Mouse (Mus musculus) lung, postnatal 0 days (tissue): ENCODE results near the gene Fcna. TPM values are rescaled to one million over a fixed set of nuclear protein-coding genes. Genes with fewer than 3 reads are reported as not detected.
A peak's percentile ranks its signal among the peaks of the same experiment; 100 is the strongest.

Experiments
- ATAC-seq: fragments of 200-750 bp; cut with Nextera tagmentation; 2 replicates; pipeline ENCODE4 v1.8.0; 2017; ENCODE audit warnings: moderate library complexity
- DNase-seq: peaks from one replicate; pipeline ENCODE4 v3.0.0-alpha.2; 2016; ENCODE audit warnings: low spot score
- H3K27ac ChIP-seq: fragments of 300-500 bp; sonication (generic); 2 replicates; pipeline ENCODE4 v1.5.1; 2014; ENCODE audit warnings: antibody characterized with exemption, mild to moderate bottlenecking, low read length, mixed read lengths
- H3K27me3 ChIP-seq: fragments of 300-500 bp; sonication (generic); replicated peaks from 2 replicates; pipeline ENCODE4 v1.6.1; 2014; ENCODE audit warnings: low read length, mixed read lengths; ENCODE audit not compliant: insufficient read depth
- H3K36me3 ChIP-seq: fragments of 300-500 bp; sonication (generic); 2 replicates; pipeline ENCODE4 v1.6.1; 2014; ENCODE audit warnings: low read length, mixed read lengths; ENCODE audit not compliant: insufficient read depth
- H3K4me1 ChIP-seq: fragments of 300-500 bp; sonication (generic); 2 replicates; pipeline ENCODE4 v1.6.1; 2014; ENCODE audit warnings: antibody characterized with exemption, low read depth, low read length, mixed read lengths; ENCODE audit not compliant: insufficient read depth
- H3K4me2 ChIP-seq: fragments of 300-500 bp; sonication (generic); replicated peaks from 2 replicates; pipeline ENCODE4 v1.6.1; 2014; ENCODE audit warnings: low read depth, mild to moderate bottlenecking, low read length, moderate library complexity, mixed read lengths
- H3K4me3 ChIP-seq: fragments of 300-500 bp; sonication (generic); 2 replicates; pipeline ENCODE4 v1.5.1; 2014; ENCODE audit warnings: low read depth, low read length
- H3K9ac ChIP-seq: fragments of 300-500 bp; sonication (generic); replicated peaks from 2 replicates; pipeline ENCODE4 v1.6.1; 2014; ENCODE audit warnings: low read depth, mild to moderate bottlenecking
- H3K9me3 ChIP-seq: fragments of 300-500 bp; sonication (generic); 2 replicates; pipeline ENCODE4 v1.6.1; 2016; ENCODE audit warnings: low read length, mixed read lengths
- CTCF ChIP-seq: IDR thresholded peaks from 2 replicates; pipeline ENCODE4 v1.5.1; 2016; ENCODE audit warnings: antibody characterized with exemption, mild to moderate bottlenecking
- EP300 ChIP-seq: IDR thresholded peaks from 2 replicates; pipeline ENCODE4 v1.6.1; 2016; ENCODE audit warnings: antibody characterized with exemption, mild to moderate bottlenecking, control low read depth
- WGBS: fragments of 180-500 bp; shearing (Covaris S2); extraction: QIAGEN DNeasy Blood & Tissue Kit; methylation state at CpG from one replicate; pipeline ENCODE4 v1.1.7; 2014; 5-methylcytosine and 5-hydroxymethylcytosine counted together
- polyA plus RNA-seq: library from polyadenylated mRNA; unstranded; fragments of >200 nt; fragmentation: Nextera tagmentation; extraction: Ambion mirVana; gene quantifications from 2 replicates; pipeline ENCODE4 v1.2.1, GENCODE M21; 2015

Gene Fcna
- polyA plus RNA-seq, 1 experiment from 2014 or later, result 2.5 TPM

DNA sequence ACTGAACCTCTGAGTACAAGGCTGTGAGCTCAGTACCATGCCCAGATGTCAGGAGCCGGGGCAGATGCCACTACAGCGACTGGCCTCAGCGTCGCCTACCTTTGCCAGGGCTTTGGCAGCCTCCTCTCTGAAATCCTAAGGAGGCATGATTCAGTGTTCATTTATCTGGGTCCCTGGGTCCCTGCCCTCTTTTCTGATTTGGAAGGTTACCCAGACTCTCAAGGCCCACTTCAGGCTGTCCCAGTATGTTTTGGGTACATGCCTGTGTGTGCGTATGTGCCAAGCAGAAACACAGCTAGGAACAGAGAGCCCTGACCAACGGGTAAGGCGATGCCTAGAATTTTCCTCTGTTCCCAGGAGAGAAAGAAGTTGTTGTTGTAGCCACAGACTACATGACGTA, 32.4 kb upstream of the Fcna start:
- no peaks in the 10 kb centered on the region for H3K9me3 ChIP-seq
- H3K36me3 ChIP-seq, result no peaks in the 10 kb centered on the region
- no peak for ATAC-seq
- no peak overlapping the region for H3K27ac ChIP-seq
- no peak overlapping the region for H3K4me2 ChIP-seq
- no peaks in the 10 kb centered on the region for H3K4me1 ChIP-seq
- H3K9ac ChIP-seq, result no peak overlapping the region
- no peak overlapping the region for H3K4me3 ChIP-seq
- WGBS, result 75% methylated on average over 8 of the region's 8 CpGs
- TF ChIP-seq CTCF (no peak), EP300 (no peak)
- DNase-seq, result no peak
- H3K27me3 ChIP-seq, result no peaks in the 10 kb centered on the region

DNA sequence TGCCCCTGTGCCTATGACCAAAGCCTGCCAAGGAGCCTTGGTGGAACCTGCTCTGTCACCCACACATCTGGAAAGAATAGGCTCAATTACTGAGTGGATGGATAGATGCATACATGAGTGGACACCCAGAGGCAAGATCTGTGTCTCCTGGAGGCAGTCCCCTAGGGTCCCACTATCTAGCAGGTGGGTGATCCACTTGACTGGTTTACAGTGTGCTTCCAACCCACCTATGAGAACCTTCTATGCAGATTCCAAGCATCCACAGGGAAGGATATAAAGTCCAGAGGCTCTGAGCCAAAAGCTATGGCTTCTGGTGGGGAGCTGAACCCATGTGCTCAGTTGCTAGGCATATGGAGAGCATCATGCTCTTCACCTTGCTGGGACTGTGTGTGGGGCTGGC, 29.8 kb upstream of the Fcna start, which contains the start of gene Lcn5:
Lcn5 (plus strand) TSS at position 301 of the 400 bp plus-strand sequence.
- Histone ChIP-seq H3K36me3 (no peaks in the 10 kb centered on the region), H3K9me3 (no peaks in the 10 kb centered on the region), H3K27ac (no peak within 1 kb of the TSS), H3K4me2 (no peak within 1 kb of the TSS), H3K4me3 (no peak within 1 kb of the TSS), H3K27me3 (no peaks in the 10 kb centered on the region), H3K4me1 (no peaks in the 10 kb centered on the region), H3K9ac (no peak within 1 kb of the TSS)
- no peak for ATAC-seq
- no peak for DNase-seq
- no peak for TF ChIP-seq CTCF
- no peak for TF ChIP-seq EP300

DNA sequence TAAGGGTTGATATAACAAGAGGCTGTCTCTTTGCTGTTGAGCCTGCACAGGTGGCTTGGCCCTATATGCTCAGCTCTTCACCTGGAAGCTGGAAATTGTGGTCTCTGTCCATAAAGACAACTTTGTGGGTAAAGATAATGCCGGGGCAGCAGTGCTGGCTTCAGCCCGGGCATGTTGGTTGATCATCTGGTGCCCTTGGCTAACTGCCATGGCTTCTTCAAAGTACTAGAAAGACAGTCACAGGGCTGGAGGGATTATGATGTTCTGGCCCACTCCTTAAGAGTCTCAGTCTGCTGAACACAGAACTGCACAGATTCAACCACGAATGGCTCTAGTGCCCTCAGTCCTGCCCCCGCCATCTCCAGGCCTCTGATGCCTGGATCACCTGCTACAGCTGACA, 29.4 kb upstream of the Fcna start:
- Histone ChIP-seq H3K9me3 (no peaks in the 10 kb centered on the region), H3K9ac (no peak overlapping the region), H3K4me2 (no peak overlapping the region), H3K4me1 (no peaks in the 10 kb centered on the region), H3K36me3 (no peaks in the 10 kb centered on the region), H3K4me3 (no peak overlapping the region), H3K27me3 (no peaks in the 10 kb centered on the region), H3K27ac (no peak overlapping the region)
- TF ChIP-seq EP300 (no peak), CTCF (no peak)
- 65% methylated on average over 4 of the region's 4 CpGs for WGBS
- DNase-seq (no peak), ATAC-seq (no peak)

DNA sequence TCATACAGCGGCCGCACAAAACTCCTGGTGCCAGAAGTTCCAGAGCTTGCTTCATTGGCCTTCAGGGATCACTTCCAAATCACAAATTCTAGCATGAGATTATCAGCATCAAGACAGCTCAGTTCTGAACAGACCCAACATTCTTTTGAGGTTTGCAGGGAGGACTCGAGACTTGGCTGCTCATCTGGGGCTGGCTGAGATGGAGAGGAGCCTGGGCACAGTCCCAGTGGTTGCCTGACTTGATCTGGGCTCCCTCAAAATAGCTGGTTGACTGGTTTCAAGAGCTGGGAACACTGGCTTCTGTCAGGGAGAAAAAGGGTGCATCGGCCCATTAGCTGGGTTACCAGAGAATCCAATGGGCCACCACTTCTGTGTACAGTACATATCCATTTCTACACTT, 28.9 kb upstream of the Fcna start:
- Histone ChIP-seq H3K4me1 (no peaks in the 10 kb centered on the region), H3K36me3 (no peaks in the 10 kb centered on the region), H3K27me3 (no peaks in the 10 kb centered on the region), H3K9ac (no peak overlapping the region), H3K4me2 (no peak overlapping the region), H3K27ac (no peak overlapping the region), H3K9me3 (no peaks in the 10 kb centered on the region), H3K4me3 (no peak overlapping the region)
- DNase-seq (no peak), ATAC-seq (no peak)
- WGBS, result 78% methylated on average over 4 of the region's 4 CpGs
- no peak for TF ChIP-seq CTCF
- no peak for TF ChIP-seq EP300

DNA sequence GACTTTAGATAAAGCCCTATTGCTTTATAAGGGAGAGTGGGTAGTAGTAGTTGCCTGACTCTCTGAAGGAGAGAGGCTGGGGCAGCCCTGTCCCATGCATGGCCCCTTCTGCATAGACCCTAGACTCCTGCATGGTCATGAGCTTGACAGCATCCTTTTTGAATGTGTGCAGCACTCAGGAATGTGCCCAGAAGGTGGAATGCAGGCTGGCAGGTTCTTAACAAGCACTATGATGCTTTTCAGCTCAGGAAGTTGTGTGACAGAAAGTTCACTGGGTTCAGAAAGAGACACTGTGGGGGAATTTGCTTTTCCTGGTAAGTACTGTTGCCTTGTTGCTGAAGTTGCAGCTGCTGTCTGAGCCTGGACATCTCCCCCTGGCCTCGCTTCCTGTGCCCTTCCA, 26.7 kb upstream of the Fcna start:
- no peaks in the 10 kb centered on the region for H3K9me3 ChIP-seq
- H3K4me1 ChIP-seq, result no peaks in the 10 kb centered on the region
- H3K9ac ChIP-seq, result no peak overlapping the region
- TF ChIP-seq EP300 (no peak), CTCF (no peak)
- ATAC-seq (0 out of 2 replicates have a peak, but pooled peaks have one; percentile 16), DNase-seq (peak; percentile 13)
- 23% methylated on average over 1 of the region's 1 CpGs for WGBS
- no peak overlapping the region for H3K27ac ChIP-seq
- no peak overlapping the region for H3K4me2 ChIP-seq
- H3K27me3 ChIP-seq, result no peaks in the 10 kb centered on the region
- H3K36me3 ChIP-seq, result no peaks in the 10 kb centered on the region
- H3K4me3 ChIP-seq, result no peak overlapping the region

DNA sequence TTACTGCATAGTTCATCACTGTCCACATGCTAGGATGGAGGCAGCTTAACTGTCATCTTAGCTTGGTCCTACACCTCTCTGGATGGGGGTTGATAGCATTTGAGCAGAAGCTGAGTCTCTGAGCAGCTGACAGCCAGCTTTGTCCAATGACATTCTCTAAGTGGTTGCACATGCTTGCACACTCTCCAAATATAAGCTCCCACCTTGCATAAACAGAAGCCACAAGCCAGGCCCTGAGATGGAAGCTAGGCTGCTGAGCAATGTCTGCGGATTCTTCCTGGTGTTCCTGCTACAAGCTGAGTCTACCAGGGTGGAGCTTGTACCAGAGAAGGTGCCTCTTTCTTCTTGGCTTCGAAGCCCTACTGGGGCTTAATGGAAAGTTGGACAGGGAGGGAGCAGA, 25.1 kb upstream of the Fcna start, which contains the start of gene Lcn8:
Lcn8 (plus strand) TSS at position 219 of the 400 bp plus-strand sequence.
- no peaks in the 10 kb centered on the region for H3K4me1 ChIP-seq
- no peak within 1 kb of the TSS for H3K9ac ChIP-seq
- WGBS, result 68% methylated on average over 2 of the region's 2 CpGs
- no peaks in the 10 kb centered on the region for H3K36me3 ChIP-seq
- no peak within 1 kb of the TSS for H3K4me2 ChIP-seq
- DNase-seq (no peak), ATAC-seq (no peak)
- no peak within 1 kb of the TSS for H3K4me3 ChIP-seq
- no peaks in the 10 kb centered on the region for H3K9me3 ChIP-seq
- TF ChIP-seq EP300 (no peak), CTCF (no peak)
- H3K27me3 ChIP-seq, result no peaks in the 10 kb centered on the region
- no peak within 1 kb of the TSS for H3K27ac ChIP-seq

DNA sequence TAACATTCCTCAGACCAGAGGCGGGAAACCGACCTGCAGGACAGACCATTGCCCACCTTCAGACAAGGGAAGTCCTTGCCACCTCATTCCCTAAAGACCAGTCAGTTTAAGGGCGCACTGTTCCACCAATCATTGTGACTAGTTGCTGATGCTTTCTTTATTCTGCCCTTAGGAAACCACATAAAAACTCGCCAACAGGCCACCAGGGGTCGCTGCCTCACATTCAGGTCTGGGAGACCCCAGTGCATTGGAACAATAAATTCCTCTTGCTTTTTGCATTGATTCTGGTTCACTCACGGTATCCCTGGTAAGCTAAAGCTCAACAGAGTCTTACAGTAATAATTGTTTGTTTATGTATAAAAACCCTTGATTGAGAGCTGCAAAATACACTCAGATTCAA, 12.1 kb upstream of the Fcna start:
- Histone ChIP-seq H3K27ac (no peak overlapping the region), H3K27me3 (no peaks in the 10 kb centered on the region), H3K9me3 (no peaks in the 10 kb centered on the region), H3K36me3 (no peaks in the 10 kb centered on the region), H3K9ac (no peak overlapping the region), H3K4me3 (no peak overlapping the region), H3K4me1 (no peaks in the 10 kb centered on the region), H3K4me2 (no peak overlapping the region)
- peak; percentile 69 for TF ChIP-seq CTCF
- no peak for TF ChIP-seq EP300
- ATAC-seq (no peak), DNase-seq (no peak)
- WGBS, result 19% methylated on average over 6 of the region's 6 CpGs
